Mouse (Mus musculus) G1E (cell line): ENCODE results near the gene Pdlim5. TPM values are rescaled to one million over a fixed set of nuclear protein-coding genes. Genes with fewer than 3 reads are reported as not detected.

Source experiments
- ATAC-seq: 2 replicates; pipeline ENCODE4 v1.8.0; 2016; ENCODE audit warnings: mild to moderate bottlenecking; ENCODE audit not compliant: insufficient number of reproducible peaks, poor library complexity, low FRiP score, severe bottlenecking; ENCODE audit errors: extremely low read depth
- DNase-seq: peaks from one replicate; pipeline ENCODE4 v3.0.0; 2012; ENCODE audit warnings: low spot score
- H3K27me3 ChIP-seq: 2 replicates; pipeline ENCODE4 v1.6.1; 2012; ENCODE audit warnings: mild to moderate bottlenecking, low read length, inconsistent platforms; ENCODE audit not compliant: insufficient read depth
- H3K36me3 ChIP-seq: replicated peaks from 2 replicates; pipeline ENCODE3; 2012; ENCODE audit warnings: mild to moderate bottlenecking, inconsistent platforms
- H3K4me1 ChIP-seq: 2 replicates; pipeline ENCODE4 v1.6.1; 2012; ENCODE audit warnings: low read depth, low read length, inconsistent platforms, mixed read lengths; ENCODE audit not compliant: insufficient read depth
- H3K4me3 ChIP-seq: 2 replicates; pipeline ENCODE4 v1.5.1; 2012; ENCODE audit warnings: low read depth, mild to moderate bottlenecking, inconsistent platforms, low read length, moderate library complexity, mixed read lengths
- H3K9me3 ChIP-seq: replicated peaks from 2 replicates; pipeline ENCODE4 v1.6.1; 2012; ENCODE audit warnings: inconsistent platforms
- CTCF ChIP-seq: IDR thresholded peaks from 2 replicates; pipeline ENCODE4 v1.5.1; 2012; ENCODE audit warnings: low read depth, low read length, inconsistent platforms, mixed read lengths
- GATA1 ChIP-seq: IDR thresholded peaks from 2 replicates; pipeline ENCODE4 v1.6.1; 2012; ENCODE audit warnings: borderline replicate concordance, low read length, inconsistent platforms, mixed read lengths
- GATA2 ChIP-seq: IDR thresholded peaks from 2 replicates; pipeline ENCODE4 v1.6.1; 2012; ENCODE audit warnings: low read depth, low read length, inconsistent platforms, borderline replicate concordance
- POLR2AphosphoS5 ChIP-seq: IDR thresholded peaks from 2 replicates; pipeline ENCODE4 v1.6.1; 2012; ENCODE audit warnings: low read depth, low read length, inconsistent platforms; ENCODE audit not compliant: insufficient replicate concordance
- TAL1 ChIP-seq: conservative IDR thresholded peaks from 2 replicates; pipeline ENCODE4 v1.6.1; 2012; ENCODE audit warnings: low read depth, low read length, inconsistent platforms, mixed read lengths
- polyA plus RNA-seq: library from polyadenylated mRNA; stranded (reverse); fragments of >175 nt; gene quantifications from 2 replicates; pipeline ENCODE4 v1.2.3, GENCODE M21; 2012
- total RNA-seq, 2 experiments: library from RNA; stranded (forward) in 1 of 2; stranded (reverse) in 1 of 2; fragments of 200-1000 nt in 1 of 2; fragments of >200 nt in 1 of 2; fragmentation: Nextera tagmentation in 1 of 2; gene quantifications; 2 replicates each; pipeline ENCODE4 v1.2.3; 2014 to 2017

Pdlim5 gene
- total and polyA plus RNA-seq, 3 experiments, result 32.5 to 55.7 (median 33.4) TPM

DNA sequence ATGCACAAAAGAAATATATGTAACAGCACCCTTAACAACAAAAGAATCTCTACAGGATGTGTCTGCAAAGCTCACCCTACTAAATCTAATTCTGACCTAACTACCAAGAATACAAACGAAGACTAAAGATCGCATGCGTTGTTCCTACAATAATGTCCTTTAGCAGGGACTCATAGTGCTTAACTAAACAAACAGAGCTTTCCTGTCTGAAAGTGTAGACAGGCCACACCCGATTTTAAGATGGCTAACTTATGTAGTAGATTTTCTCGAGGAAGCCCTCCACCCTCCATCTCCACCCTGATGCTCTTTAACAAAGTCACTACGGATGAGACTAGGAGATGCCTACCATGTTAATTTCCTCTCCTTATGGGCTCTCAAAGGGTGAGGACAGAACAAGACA is 71.9 kb downstream of the Pdlim5 start:
- Histone ChIP-seq H3K4me1 (peaks cover 7% of the 10 kb centered on the region; the same call in 1 of the 2 replicates), H3K36me3 (no peaks in the 10 kb centered on the region), H3K4me3 (no peak overlapping the region), H3K9me3 (no peaks in the 10 kb centered on the region), H3K27me3 (no peaks in the 10 kb centered on the region)
- ATAC-seq (no peak), DNase-seq (no peak)
- TF ChIP-seq CTCF, result no peak
- no peak for TF ChIP-seq POLR2AphosphoS5
- TF ChIP-seq TAL1, result no peak
- TF ChIP-seq GATA1, result no peak
- TF ChIP-seq GATA2, result no peak

DNA sequence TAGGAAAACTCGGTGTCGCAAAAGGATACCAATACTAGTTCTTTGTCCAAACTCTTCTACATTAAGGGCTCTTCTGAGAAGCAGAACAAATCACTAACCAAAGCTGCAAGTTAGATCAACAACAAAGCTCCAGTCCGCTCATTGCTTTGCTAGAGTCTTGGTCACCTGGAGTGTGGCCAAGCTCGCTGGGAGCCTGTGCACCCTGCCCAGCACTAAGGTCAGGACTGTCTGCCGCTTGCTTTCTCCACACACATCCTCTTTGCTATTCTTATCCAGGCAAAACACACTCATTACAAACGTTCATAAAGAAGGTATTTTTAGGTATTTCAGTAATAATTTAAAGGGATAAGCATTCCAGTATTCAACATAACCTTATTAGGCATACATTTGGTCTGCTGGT is 73.6 kb downstream of the Pdlim5 start:
- Histone ChIP-seq H3K4me1 (peaks cover 7% of the 10 kb centered on the region; the same call in 1 of the 2 replicates), H3K36me3 (peaks cover 2% of the 10 kb centered on the region), H3K27me3 (no peaks in the 10 kb centered on the region), H3K9me3 (no peaks in the 10 kb centered on the region), H3K4me3 (no peak overlapping the region)
- no peak for ATAC-seq
- TF ChIP-seq TAL1 (no peak), GATA1 (no peak), POLR2AphosphoS5 (no peak), GATA2 (no peak)
- DNase-seq, result no peak

DNA sequence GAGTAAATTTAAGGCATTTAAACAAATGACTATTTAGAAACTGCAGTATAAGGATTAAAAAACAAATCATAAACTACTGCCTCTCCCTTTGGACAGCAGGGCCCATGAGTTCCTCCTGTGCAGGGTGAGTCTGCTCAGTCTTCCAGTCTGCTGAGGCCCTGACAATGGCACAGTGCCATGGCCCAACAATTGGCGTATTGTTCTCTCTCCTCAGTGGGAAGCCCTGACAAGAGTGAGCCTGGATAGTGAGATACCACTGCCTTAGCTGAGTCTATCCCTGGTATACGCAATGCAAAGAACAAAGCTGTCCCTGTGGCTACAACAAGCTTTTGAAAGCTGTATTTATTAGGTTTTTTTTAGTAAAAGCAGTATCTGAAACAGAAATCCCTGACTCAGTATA is 77.3 kb downstream of the Pdlim5 start:
- DNase-seq (no peak), ATAC-seq (no peak)
- H3K36me3 ChIP-seq, result peaks cover 2% of the 10 kb centered on the region
- TF ChIP-seq POLR2AphosphoS5 (no peak), CTCF (no peak), GATA1 (no peak), GATA2 (no peak), TAL1 (no peak)
- H3K4me3 ChIP-seq, result no peak overlapping the region
- H3K9me3 ChIP-seq, result no peaks in the 10 kb centered on the region
- H3K27me3 ChIP-seq, result no peaks in the 10 kb centered on the region
- no peaks in the 10 kb centered on the region for H3K4me1 ChIP-seq

DNA sequence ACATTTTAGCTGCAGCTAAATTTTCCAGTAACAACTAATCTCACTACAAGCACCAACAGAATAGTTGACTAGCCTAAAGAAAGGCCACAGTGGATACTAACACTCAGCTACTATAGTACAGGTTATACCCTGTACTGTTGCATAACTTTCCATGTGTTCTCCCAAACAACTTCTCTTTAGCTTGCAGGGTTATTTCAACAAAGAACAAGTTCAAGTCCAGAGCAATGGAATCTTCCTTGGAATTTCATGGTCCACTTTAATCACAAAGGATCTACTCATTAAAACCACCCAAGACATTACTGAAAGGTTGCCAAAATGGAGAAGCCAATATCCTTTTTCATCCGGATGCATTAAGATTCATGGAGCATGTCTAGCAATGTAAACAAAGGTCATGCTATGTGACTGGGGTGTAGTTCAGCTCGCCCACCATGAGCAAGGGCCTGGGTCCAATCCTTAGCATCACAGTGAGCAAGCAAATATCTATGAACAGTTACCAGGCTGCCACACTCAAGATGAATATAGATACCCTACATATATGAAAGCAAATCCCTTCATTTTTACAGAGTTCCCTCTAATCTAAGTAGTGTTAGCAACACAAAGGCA is 79.3 kb downstream of the Pdlim5 start:
- no peak for TF ChIP-seq POLR2AphosphoS5
- no peak for TF ChIP-seq GATA1
- Histone ChIP-seq H3K27me3 (no peaks in the 10 kb centered on the region), H3K9me3 (no peaks in the 10 kb centered on the region), H3K4me1 (no peaks in the 10 kb centered on the region), H3K4me3 (no peak overlapping the region), H3K36me3 (peaks cover 9% of the 10 kb centered on the region)
- ATAC-seq, result no peak
- no peak for DNase-seq

DNA sequence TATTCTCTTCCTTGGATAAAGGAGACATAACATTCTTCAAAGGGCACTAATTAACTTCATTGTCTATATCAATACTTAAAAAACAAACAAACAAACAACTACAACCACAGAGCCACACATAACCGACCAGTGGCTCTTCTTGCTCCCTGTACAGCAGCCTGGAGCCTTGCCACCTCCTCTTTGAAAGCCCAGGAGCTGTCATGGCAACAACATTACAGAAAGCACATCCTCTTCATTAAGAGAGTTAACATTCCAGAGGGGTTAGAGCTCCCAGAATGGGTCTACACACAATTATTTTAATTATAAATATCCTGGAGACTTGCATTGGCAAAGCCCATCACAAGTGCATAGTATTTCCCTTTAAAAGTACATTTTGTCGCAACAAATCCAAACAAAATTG is 84.4 kb downstream of the Pdlim5 start:
- no peak for DNase-seq
- Histone ChIP-seq H3K4me1 (no peaks in the 10 kb centered on the region), H3K36me3 (peaks cover 8% of the 10 kb centered on the region), H3K9me3 (no peaks in the 10 kb centered on the region), H3K27me3 (no peaks in the 10 kb centered on the region), H3K4me3 (no peak overlapping the region)
- TF ChIP-seq TAL1, result no peak
- no peak for ATAC-seq

DNA sequence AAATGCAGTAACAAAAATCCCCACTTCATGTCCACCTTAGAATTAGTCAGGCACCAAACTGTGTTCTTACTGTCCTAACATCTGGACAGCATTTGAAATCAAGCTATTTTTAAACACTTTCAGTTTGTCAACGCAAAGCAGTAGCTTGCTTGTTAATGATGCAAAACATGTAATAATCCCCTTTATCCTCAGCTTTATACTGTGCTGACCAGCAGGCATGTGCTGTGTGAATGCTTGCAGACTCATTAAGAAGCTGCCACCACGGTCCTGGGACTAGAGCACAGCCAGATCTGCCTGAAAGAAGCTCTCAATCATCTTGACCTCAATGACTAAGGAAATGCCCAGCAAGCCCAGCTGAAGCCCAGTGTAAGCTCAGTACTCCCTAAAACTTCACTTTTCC is 85.0 kb downstream of the Pdlim5 start:
- Histone ChIP-seq H3K27me3 (no peaks in the 10 kb centered on the region), H3K36me3 (peaks cover 8% of the 10 kb centered on the region), H3K9me3 (no peaks in the 10 kb centered on the region), H3K4me3 (no peak overlapping the region), H3K4me1 (no peaks in the 10 kb centered on the region)
- TF ChIP-seq GATA1, result no peak
- TF ChIP-seq POLR2AphosphoS5, result no peak
- no peak for TF ChIP-seq TAL1
- no peak for TF ChIP-seq GATA2
- no peak for TF ChIP-seq CTCF
- DNase-seq (no peak), ATAC-seq (no peak)

DNA sequence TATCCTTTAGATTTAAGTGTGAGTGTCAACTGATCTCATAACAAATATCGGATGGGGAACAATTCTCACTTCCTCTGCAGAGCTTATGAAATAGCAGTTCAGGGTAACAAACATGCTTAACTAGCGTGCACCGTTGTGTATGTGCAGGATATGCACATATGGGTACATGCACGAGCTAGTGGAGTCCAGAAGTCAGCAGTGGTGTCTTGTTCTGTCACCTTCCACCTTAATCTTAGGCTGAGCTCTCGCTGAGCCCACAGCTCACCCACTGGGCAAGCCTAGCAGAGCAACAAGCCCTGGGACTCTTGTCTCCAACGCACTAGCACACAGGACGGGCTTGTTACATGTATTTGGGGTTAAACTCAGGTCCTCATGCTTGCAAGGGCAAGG is 100.2 kb downstream of the Pdlim5 start:
- no peak for ATAC-seq
- no peak for TF ChIP-seq GATA1
- no peak for TF ChIP-seq TAL1
- TF ChIP-seq GATA2, result no peak
- no peak for TF ChIP-seq POLR2AphosphoS5
- no peak for TF ChIP-seq CTCF
- Histone ChIP-seq H3K27me3 (no peaks in the 10 kb centered on the region), H3K9me3 (no peaks in the 10 kb centered on the region), H3K4me3 (no peak overlapping the region), H3K4me1 (no peaks in the 10 kb centered on the region), H3K36me3 (peaks cover 15% of the 10 kb centered on the region)
- DNase-seq, result no peak
